ENCODE assay signal across 34 mouse cellular contexts in genomic region chr17:13819342-13819741, GRCm38 (mm10). TPM values are rescaled to one million over a fixed set of nuclear protein-coding genes. Genes with fewer than 3 reads are reported as not detected.
"Had no signal": no experiment of that assay in that cellular context is flagged by ENCODE, and none has a peak within 500 bp of the region (broad histone marks: within the 10 kb centered on the region; RNA-seq: fewer than 3 reads in every experiment).

No protein-coding gene starts in this region.

- H3K4me3 ChIP-seq: left cerebral cortex, adult 2 months; limb, embryonic 10.5 days; limb, embryonic 12.5 days; limb, embryonic 13.5 days; limb, embryonic 15.5 days; liver, embryonic 12.5 days; liver, embryonic 13.5 days; liver, embryonic 15.5 days; lung, embryonic 15.5 days; megakaryocyte, embryonic 14.5 days; midbrain, embryonic 10.5 days; midbrain, embryonic 12.5 days; midbrain, embryonic 13.5 days; midbrain, embryonic 15.5 days; neural tube, embryonic 12.5 days had no signal

- H3K9ac ChIP-seq: limb, embryonic 12.5 days; limb, embryonic 13.5 days; limb, embryonic 15.5 days; liver, embryonic 12.5 days; liver, embryonic 13.5 days; liver, embryonic 14.5 days; liver, embryonic 15.5 days; lung, embryonic 14.5 days; lung, embryonic 15.5 days; midbrain, embryonic 12.5 days; midbrain, embryonic 13.5 days; midbrain, embryonic 15.5 days; neural tube, embryonic 12.5 days had no signal

- H3K4me1 ChIP-seq: limb, embryonic 10.5 days; limb, embryonic 12.5 days; limb, embryonic 13.5 days; limb, embryonic 15.5 days; liver, embryonic 12.5 days; liver, embryonic 13.5 days; liver, embryonic 15.5 days; lung, embryonic 15.5 days; megakaryocyte, embryonic 14.5 days; midbrain, embryonic 10.5 days; midbrain, embryonic 12.5 days; midbrain, embryonic 13.5 days; midbrain, embryonic 15.5 days; neural tube, embryonic 12.5 days had no signal

- H3K9me3 ChIP-seq: limb, embryonic 10.5 days; limb, embryonic 12.5 days; limb, embryonic 13.5 days; limb, embryonic 15.5 days; liver, embryonic 12.5 days; liver, embryonic 13.5 days; liver, embryonic 15.5 days; lung, embryonic 15.5 days; megakaryocyte, embryonic 14.5 days; midbrain, embryonic 10.5 days; midbrain, embryonic 12.5 days; midbrain, embryonic 13.5 days; midbrain, embryonic 15.5 days; neural tube, embryonic 12.5 days had no signal

- DNase-seq: left cerebral cortex, postnatal 4 days; liver; liver, embryonic 13.5 days; lung, adult 18-20 months; lung, adult 2 months; lung, embryonic 14.5 days; lung, postnatal 10 days; lung, postnatal 14 days; lung, postnatal 36 days; lung, postnatal 4 days; midbrain, embryonic 14.5 days had no signal

- H3K36me3 ChIP-seq: liver, embryonic 12.5 days; liver, embryonic 13.5 days; liver, embryonic 15.5 days had no signal

- H3K27me3 ChIP-seq: limb, embryonic 12.5 days; limb, embryonic 13.5 days; limb, embryonic 15.5 days; liver, embryonic 12.5 days; liver, embryonic 13.5 days; liver, embryonic 15.5 days; lung, embryonic 15.5 days; megakaryocyte, embryonic 14.5 days; midbrain, embryonic 12.5 days; midbrain, embryonic 13.5 days; midbrain, embryonic 15.5 days; neural tube, embryonic 12.5 days had no signal

- H3K27ac ChIP-seq: left cerebral cortex, adult 2 months; limb, embryonic 10.5 days; limb, embryonic 12.5 days; limb, embryonic 13.5 days; limb, embryonic 15.5 days; liver, embryonic 12.5 days; liver, embryonic 13.5 days; liver, embryonic 14.5 days; liver, embryonic 15.5 days; lung, embryonic 15.5 days; macrophage; midbrain, embryonic 10.5 days; midbrain, embryonic 12.5 days; midbrain, embryonic 13.5 days; midbrain, embryonic 15.5 days; neural tube, embryonic 12.5 days had no signal

- ATAC-seq: liver, embryonic 12.5 days; lung, postnatal 0 days; midbrain, embryonic 13.5 days; midbrain, embryonic 15.5 days; midbrain, embryonic 16.5 days had no signal

- H3K4me2 ChIP-seq: limb, embryonic 12.5 days; limb, embryonic 13.5 days; limb, embryonic 15.5 days; liver, embryonic 11.5 days; liver, embryonic 12.5 days; liver, embryonic 13.5 days; liver, embryonic 15.5 days; lung, embryonic 14.5 days; lung, embryonic 15.5 days; midbrain, embryonic 11.5 days; midbrain, embryonic 12.5 days; midbrain, embryonic 13.5 days; midbrain, embryonic 15.5 days; neural tube, embryonic 12.5 days had no signal

RNA-seq across cellular contexts. Expression of gene Tcte2, which starts 57.7 kb away (rescaled TPM):
- total RNA-seq: megakaryocyte, adult 5-6 weeks; megakaryocyte-erythroid progenitor cell, adult 5-6 weeks; monocyte, adult 5-6 weeks had no signal
- polyA plus RNA-seq: macrophage had no signal
